Mouse (Mus musculus) spleen, embryonic (tissue): ENCODE results near the gene Nr1h4.

Experiments
- CTCF ChIA-PET: fragments of 350-600 bp; sonication (Branson Sonifier 250); formaldehyde crosslinking; loops from one replicate; lab custom pipeline; 2022; lab: Charles Lee

Nr1h4 gene

GRCm38 (mm10) chr10:89482142-89482681 lies 51.2 kb downstream of the Nr1h4 start:
- CTCF ChIA-PET: no interaction called here

- CTCF ChIA-PET: no interaction called here
Observed at GRCm38 (mm10) chr10:89481638-89482037, 51.7 kb downstream of the Nr1h4 start.

DNA sequence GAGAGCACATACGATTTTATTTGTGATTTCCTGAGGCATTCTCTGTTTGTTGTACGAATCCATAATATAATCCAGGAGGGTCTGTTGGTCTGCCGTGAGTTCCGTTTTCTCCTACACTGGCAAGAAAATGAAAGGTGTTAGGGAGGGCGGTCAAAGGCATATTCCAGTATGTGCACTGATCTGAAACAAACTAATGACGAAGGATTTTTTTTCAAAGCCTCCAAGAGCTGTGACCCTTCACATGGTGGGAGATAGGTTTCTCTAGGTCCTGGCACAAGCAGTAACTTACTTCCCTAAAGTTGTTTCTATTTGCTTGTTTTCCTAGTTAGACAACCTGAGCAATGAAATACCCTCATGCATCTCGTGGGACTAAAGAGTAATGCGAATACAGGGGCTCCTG lies 54.6 kb downstream of the Nr1h4 start:
- CTCF ChIA-PET: no interaction called here

- CTCF ChIA-PET: no interaction called here
Observed at GRCm38 (mm10) chr10:89470596-89471353, 62.6 kb downstream of the Nr1h4 start.

DNA sequence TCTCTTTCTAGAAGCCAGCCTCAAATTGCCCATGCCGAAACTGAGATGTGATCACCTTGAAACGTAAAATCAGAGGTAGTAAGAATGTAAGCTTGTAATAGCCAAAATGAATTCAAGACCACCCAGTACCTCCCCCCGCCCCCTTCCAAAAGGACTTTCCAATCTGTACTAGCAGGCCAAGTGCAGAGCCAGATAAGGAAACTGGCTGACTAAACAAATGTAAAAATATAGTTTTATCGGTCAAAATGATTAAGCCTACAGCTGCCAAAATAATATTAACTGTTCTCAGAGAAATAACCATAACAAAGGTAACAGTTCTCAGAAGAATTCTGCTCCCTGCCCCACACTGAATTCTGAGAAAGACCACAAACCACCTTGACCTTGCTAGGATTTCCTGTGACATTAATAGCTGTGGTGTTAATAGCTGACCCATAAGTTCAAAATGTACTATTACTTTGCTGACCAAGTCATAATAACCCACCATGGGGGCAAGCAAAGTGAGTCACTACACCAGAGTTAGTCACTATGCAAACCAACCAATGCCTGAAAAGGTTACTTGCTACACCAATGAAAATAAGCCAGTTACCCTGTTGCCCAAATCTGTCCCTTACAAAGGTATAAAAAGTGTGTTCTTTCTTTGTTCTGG lies 68.5 kb downstream of the Nr1h4 start:
- CTCF ChIA-PET: no interaction called here

DNA sequence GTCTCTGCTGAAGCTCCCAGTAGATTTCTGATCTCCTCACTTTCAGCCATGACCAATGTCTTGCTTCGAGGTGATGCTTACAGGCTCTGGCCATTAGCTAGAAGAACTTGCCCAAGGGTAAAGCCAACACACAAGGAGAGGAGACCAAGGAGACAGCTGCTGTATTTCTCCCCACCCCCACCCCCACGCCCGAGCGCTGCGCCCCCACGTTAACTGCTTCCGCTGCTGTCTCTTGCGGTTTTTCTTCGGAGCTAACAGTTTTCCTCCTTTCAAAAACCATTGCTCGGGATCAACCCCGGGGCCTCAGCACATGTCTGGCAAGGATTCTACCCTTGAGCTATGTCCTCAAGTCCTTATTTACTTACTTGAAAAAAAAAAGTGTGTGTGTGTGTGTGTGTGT lies 70.5 kb downstream of the Nr1h4 start:
- CTCF ChIA-PET: no interaction called here

GRCm38 (mm10) chr10:89461856-89462507 lies 71.4 kb downstream of the Nr1h4 start:
- CTCF ChIA-PET: interaction anchor here (0.6 kb wide), 2 partner anchors 27 to 169 kb away, joined by 3 to 9 read pairs; no protein-coding TSS in a partner anchor

DNA sequence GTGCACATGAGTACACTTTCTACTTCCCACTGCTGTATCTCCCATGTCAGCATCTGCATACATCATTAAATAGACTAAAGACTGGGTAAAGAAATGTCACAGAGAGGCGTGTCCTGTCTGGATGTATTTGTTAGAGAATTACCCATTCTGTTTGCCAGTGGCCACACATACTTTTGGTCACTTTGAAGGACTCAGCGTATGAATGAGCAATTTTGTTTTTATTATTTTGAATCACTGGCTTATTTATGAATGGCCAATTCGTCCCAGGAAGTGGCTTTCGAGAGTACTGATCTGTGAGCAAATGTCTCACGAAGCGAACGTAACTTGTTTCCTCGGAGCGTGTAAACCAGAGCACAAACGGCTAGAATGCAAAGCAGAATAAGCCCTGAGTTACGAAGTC lies 72.4 kb downstream of the Nr1h4 start:
- CTCF ChIA-PET: interaction anchor here (0.6 kb wide), 1 partner anchor 22 kb away, joined by 6 read pairs; no protein-coding TSS in a partner anchor

GRCm38 (mm10) chr10:89458770-89459169 lies 74.6 kb downstream of the Nr1h4 start:
- CTCF ChIA-PET: no interaction called here

GRCm38 (mm10) chr10:89453794-89454193 lies 79.6 kb downstream of the Nr1h4 start:
- CTCF ChIA-PET: no interaction called here

- CTCF ChIA-PET: no interaction called here
Observed at GRCm38 (mm10) chr10:89453068-89453641, 80.2 kb downstream of the Nr1h4 start.

DNA sequence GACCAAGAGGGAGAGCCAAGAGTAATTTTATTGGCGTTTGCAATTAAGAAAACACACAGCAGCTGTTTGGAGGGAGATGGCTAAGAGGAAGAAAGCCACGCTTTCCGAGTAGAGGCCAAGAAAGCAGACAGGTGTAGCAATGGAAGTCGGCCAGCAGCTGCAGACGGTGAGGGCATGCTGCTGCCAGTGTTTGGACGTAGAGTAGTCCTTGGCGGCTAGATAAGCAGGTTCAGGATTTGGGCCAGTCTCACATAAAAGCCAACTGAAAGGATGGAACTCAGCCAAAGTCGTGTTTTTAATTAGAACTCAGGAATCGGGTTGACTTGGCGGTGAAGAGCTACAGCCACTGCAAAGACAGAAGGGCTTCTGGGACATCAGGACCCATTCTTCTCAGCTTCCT lies 83.0 kb downstream of the Nr1h4 start:
- CTCF ChIA-PET: no interaction called here

- CTCF ChIA-PET: interaction anchor here (0.5 kb wide), 1 partner anchor 1321 kb away, joined by 5 read pairs; no protein-coding TSS in a partner anchor
Observed at GRCm38 (mm10) chr10:89444381-89444780, 89.0 kb downstream of the Nr1h4 start.

DNA sequence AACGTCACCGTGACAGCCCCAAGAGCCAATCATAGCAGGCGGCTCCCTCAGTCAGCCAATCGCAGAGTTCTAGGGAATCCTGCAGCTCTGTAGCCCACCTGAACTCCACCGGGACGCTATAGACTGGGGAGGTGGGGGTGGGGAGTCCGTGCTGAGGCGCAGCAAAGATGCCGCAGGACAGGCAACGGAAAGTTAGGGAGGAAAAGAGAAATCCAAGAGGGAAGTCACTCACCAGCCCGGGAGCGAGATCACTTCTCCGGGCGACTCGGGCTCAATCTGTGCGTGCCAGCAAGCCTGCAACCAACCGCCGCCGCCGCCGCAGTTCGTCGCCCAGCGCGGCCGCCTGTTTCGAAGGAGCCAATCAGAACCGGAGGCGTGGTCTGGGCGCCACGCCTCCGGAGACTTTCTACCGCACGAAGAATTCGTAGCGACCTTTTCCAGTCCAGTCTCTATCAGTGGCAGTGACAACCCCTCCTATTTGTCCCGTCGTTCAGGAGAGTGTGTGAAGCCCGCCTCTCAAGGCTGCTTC lies 89.7 kb downstream of the Nr1h4 start, which contains the start of gene Gas2l3:
Gene Gas2l3 (minus strand): TSS at position 345 of the 529 bp plus-strand sequence.
- CTCF ChIA-PET: interaction anchor here (0.5 kb wide), 1 partner anchor 1320 kb away, joined by 5 read pairs; no protein-coding TSS in a partner anchor

DNA sequence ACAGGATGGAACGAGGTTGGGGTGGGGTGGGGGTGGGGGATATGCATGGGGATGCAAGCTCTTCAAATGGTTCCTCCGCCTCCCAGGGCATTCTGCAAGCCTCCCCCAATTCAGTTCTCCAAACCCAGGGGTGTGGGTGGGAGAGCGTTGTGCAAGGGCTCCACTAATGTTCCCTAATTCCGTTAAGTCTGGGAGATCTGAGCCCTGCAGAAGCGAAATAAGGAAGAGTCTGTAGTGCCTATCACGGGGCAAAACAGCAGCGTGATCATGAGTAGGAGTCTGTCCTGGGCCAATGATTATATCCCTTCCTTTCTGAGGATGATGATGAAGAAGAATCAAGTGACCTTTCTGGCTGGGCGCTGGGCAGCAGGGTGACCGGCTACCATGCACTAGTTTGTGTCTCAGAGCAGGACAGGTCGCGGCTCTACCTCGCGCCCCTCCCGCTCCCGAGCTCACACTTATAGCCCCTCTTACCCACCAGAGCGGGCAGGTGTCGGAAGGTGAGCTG lies 90.2 kb downstream of the Nr1h4 start:
- CTCF ChIA-PET: no interaction called here

GRCm38 (mm10) chr10:89442640-89443039 lies 90.7 kb downstream of the Nr1h4 start:
- CTCF ChIA-PET: no interaction called here

DNA sequence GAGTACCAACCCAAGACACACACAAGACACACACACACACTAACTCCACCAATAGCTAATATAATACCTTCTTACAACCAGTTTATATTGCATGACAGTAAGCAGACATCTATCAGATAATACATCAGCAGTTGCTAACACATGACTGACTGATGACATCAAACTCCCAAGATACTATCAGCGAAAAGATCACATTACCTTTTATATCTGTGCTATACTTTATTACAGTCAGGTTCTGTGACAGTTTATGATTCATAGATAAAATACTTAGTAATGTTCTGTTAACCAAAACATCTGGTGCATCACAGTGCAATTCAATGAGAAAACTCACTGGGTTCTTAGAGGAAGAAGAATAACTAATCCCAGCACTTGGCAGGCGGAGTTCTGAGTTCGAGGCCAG lies 91.4 kb downstream of the Nr1h4 start:
- CTCF ChIA-PET: no interaction called here

DNA sequence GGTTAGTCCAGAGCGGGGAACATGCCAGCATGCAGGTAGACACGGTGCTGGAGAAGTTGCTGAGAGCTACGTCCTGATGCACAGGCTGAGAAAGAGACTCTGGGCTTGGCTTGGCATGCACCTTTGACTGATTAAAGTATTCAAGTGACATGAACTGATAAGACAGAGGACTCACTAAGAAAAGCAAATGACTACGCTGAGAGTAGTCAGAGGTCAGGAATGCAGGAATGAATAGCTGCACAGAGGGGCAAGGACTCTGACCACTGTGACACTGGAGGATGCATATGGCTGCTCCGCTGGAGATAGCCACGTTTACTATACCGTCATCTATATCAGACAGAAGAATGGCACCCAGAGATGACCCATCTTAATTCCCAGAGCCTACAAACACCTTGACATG lies 94.0 kb downstream of the Nr1h4 start:
- CTCF ChIA-PET: no interaction called here

DNA sequence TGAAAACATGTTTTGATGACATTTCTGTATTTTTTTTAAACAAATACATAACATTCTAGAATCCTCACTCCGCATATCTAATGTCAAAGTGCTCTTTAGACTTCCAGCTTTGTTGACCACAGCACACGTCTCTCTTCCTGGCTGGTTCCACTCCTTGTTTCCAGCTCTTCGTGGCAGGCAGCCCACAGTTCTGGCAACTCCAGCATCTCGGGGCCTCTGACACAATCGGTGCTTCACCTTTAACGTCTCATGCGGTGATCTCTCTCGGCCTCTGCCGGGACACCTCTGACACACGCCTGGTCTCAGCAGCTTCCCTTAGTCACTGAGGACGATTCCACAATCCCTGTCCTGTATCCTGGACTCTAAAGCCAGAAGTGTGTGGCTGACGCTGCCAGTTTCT lies 95.4 kb downstream of the Nr1h4 start:
- CTCF ChIA-PET: no interaction called here

DNA sequence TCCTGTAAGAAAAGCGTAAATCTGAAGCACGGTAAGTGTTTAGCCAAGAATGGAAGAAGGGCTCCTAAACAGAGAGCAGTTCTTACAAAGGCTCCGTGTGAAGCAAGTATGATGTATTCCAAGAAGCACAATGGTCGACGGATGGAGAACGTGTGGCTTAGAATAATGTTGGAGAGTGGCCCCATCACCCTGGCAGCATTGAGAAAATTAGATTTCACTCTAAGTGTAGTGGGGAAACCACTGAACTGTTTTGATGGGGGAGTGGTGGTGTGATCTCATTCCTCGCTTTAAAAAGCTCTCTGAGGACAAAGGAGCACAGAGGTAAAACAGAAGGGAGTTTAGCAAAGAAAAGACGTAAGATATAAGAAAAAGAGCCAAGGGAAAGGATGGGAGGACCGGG lies 95.9 kb downstream of the Nr1h4 start:
- CTCF ChIA-PET: no interaction called here

- CTCF ChIA-PET: no interaction called here
Observed at GRCm38 (mm10) chr10:89435920-89436319, 97.5 kb downstream of the Nr1h4 start.
